Mouse (Mus musculus) forebrain, embryonic 10.5 days (tissue): ENCODE results near the gene Atp6v0b. TPM values are rescaled to one million over a fixed set of nuclear protein-coding genes. Genes with fewer than 3 reads are reported as not detected.

Source experiments
- DNase-seq: peaks from one replicate; pipeline ENCODE4 v3.0.0-alpha.2; 2017; ENCODE audit warnings: low spot score; ENCODE audit errors: extremely low spot score
- H3K27ac ChIP-seq: fragments of 300-500 bp; sonication (generic); 2 replicates; pipeline ENCODE4 v1.5.1; 2016; ENCODE audit warnings: mild to moderate bottlenecking
- H3K27me3 ChIP-seq: fragments of 300-500 bp; sonication (generic); 2 replicates; pipeline ENCODE4 v1.6.1; 2016; ENCODE audit warnings: mild to moderate bottlenecking; ENCODE audit not compliant: poor library complexity, severe bottlenecking
- H3K36me3 ChIP-seq: fragments of 300-500 bp; sonication (generic); replicated peaks from 2 replicates; pipeline ENCODE4 v1.6.1; 2016; ENCODE audit warnings: mild to moderate bottlenecking, moderate library complexity
- H3K4me1 ChIP-seq: fragments of 300-500 bp; sonication (generic); 2 replicates; pipeline ENCODE4 v1.6.1; 2016
- H3K4me3 ChIP-seq: fragments of 300-500 bp; sonication (generic); 2 replicates; pipeline ENCODE4 v1.5.1; 2016; ENCODE audit warnings: mild to moderate bottlenecking, moderate library complexity
- H3K9me3 ChIP-seq: fragments of 300-500 bp; sonication (generic); 2 replicates; pipeline ENCODE4 v1.6.1; 2016; ENCODE audit warnings: mild to moderate bottlenecking, moderate library complexity
- WGBS: fragments of 180-500 bp; shearing (Covaris S2); methylation state at CpG from one replicate; pipeline ENCODE4 v1.1.7; 2016; 5-methylcytosine and 5-hydroxymethylcytosine counted together
- polyA plus RNA-seq: library from polyadenylated mRNA; unstranded; fragments of >200 nt; fragmentation: Nextera tagmentation; extraction: Ambion mirVana; gene quantifications from 2 replicates; pipeline ENCODE4 v1.2.1, GENCODE M21; 2016

Gene Atp6v0b
- polyA plus RNA-seq = 160 and 166 TPM in 2 replicates

DNA sequence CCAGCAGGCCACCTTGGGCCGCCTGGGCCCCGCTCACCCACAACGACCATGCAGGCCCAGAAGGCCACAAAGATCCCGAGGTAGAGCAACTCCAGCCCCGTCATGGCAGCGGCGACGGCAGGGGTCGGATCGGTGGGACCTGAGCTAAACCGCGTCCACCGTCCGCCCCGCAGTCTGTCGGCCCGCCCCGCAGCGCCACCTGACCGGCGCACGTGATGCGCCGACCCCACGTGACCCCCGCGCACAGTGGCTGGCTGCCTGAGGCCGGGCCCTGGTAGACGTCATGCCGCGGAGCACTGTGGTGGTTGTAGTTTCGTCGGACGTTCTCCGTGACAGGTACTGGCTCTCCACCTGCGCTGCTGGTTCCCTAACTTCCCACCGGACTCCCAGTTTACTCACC lies at the start of gene Atp6v0b:
Gene Atp6v0b, minus strand, starts transcription at position 201 of the 400 bp plus-strand sequence.
- Histone ChIP-seq H3K4me1 (peaks cover 61% of the 10 kb centered on the region), H3K4me3 (peak within 1 kb of the TSS; percentile 69), H3K9me3 (no peaks in the 10 kb centered on the region), H3K36me3 (peaks cover 46% of the 10 kb centered on the region), H3K27ac (peak within 1 kb of the TSS; percentile 83), H3K27me3 (no peaks in the 10 kb centered on the region)
- WGBS = under 1% methylated on average over 37 of the region's 37 CpGs
- peak; percentile 94 for DNase-seq

DNA sequence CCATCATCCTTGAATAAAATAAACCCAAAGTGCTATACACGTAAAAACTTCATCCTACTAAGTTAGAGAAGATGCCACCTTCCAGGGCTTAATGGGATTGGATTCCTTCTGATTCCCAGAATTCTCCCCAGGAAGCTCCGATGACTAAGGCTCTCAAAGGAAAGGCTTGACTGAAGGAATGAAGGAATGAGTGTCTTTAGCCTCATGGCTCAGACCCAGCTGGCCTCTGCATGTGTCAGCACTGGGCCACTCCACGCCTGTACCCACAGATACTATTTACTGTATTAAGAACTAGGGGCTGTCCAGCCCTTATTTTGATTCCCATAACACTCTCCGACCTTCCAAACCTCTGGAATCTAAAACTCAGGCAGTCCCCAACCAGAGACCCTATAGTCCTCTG lies 46.9 kb upstream of the Atp6v0b start:
- Histone ChIP-seq H3K9me3 (no peaks in the 10 kb centered on the region), H3K4me3 (no peak overlapping the region), H3K27ac (no peak overlapping the region), H3K27me3 (peaks cover 24% of the 10 kb centered on the region), H3K4me1 (peaks cover 12% of the 10 kb centered on the region), H3K36me3 (peaks cover 21% of the 10 kb centered on the region)
- WGBS = 88% methylated on average over 4 of the region's 4 CpGs
- no peak for DNase-seq

DNA sequence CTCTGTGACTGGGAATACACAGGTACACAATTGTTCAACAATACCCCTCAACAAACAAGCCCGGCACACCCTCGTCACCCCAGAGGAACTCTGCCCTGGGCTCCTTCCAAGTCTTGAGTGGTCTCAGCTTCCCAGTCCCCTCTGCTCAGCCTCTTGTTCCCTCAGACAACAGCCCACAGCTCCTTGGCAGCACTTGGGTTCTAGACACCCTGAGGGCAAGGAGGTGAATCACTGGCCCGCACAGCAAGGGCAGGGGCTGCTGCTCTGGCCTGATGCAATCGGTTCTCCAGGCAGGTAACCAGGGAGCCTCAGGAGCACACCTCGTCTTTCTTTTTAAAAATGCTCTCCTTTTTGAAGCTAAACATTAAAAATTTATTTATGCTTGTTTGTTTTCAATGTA lies 46.1 kb upstream of the Atp6v0b start:
- peaks cover 19% of the 10 kb centered on the region for H3K36me3 ChIP-seq
- DNase-seq = no peak
- H3K4me1 ChIP-seq = peaks cover 20% of the 10 kb centered on the region
- no peak overlapping the region for H3K4me3 ChIP-seq
- no peaks in the 10 kb centered on the region for H3K9me3 ChIP-seq
- H3K27ac ChIP-seq = no peak overlapping the region
- WGBS = 86% methylated on average over 5 of the region's 5 CpGs
- peaks cover 33% of the 10 kb centered on the region for H3K27me3 ChIP-seq

DNA sequence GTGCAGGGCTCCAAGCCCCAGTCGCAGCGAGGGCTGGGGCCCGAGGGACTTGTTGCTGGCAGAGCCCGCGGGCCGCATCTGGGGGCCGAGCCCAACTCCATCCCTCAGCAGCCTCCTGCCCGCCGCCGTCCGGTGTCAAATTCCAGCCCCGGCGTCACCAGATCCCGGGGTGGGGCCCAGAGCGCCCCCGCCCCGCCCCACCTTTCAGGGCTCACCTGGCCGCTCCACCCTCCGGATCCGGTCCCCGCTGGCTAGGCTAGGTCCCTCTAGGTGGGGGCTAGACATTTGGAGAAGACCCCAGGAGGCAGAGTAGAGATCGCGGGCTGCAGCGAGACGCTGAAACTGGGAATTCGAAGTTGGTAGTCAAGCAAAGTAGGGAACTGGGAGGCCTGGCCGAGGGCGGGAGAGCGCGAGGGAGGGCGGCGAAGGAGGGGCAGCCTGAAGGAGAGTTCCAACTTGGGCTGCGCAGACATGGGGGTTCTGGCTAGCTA lies 42.3 kb upstream of the Atp6v0b start, which contains the start of gene Artn:
Gene Artn, minus strand, starts transcription at position 373 of the 491 bp plus-strand sequence.
- peaks cover 40% of the 10 kb centered on the region for H3K4me1 ChIP-seq
- WGBS = 1% methylated on average over 33 of the region's 33 CpGs
- H3K9me3 ChIP-seq = no peaks in the 10 kb centered on the region
- peaks cover 71% of the 10 kb centered on the region for H3K27me3 ChIP-seq
- peak; percentile 63 for DNase-seq
- peak within 1 kb of the TSS; percentile 56; the same call in 1 of the 2 replicates for H3K27ac ChIP-seq
- peak within 1 kb of the TSS; percentile 55 for H3K4me3 ChIP-seq
- H3K36me3 ChIP-seq = peaks cover 11% of the 10 kb centered on the region

DNA sequence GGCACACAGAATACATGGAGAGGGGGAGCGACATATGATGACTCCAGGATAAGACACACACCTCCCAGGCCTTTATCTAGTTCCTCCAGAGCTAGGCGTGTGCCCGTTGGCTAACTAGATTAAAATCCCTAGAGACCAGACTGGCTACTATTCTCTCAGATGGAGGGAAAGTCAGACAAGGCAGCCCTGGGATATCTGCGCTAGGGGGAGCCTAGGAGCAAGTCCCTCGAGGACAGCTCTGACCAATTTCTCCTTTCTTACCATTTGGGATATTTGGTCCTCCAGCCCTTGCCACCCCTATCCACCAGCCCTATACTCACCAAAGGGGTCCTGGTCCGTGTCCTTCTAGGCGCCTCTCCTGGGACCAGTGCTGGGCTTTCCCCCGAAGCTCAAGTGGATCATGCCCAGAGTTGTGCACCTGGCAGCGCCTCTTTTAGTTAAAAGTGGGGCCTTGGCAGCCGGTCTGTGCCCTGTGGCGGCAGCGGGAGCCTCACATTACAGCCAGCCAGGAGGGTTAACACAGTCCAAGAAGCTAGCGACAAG lies 41.6 kb upstream of the Atp6v0b start:
- H3K36me3 ChIP-seq = peaks cover 11% of the 10 kb centered on the region
- no peaks in the 10 kb centered on the region for H3K9me3 ChIP-seq
- H3K4me1 ChIP-seq = peaks cover 40% of the 10 kb centered on the region
- DNase-seq = peak; percentile 61
- 3% methylated on average over 13 of the region's 13 CpGs for WGBS
- H3K27me3 ChIP-seq = peaks cover 78% of the 10 kb centered on the region
- H3K4me3 ChIP-seq = peak overlapping the region; percentile 55
- H3K27ac ChIP-seq = peak overlapping the region; percentile 56; the same call in 1 of the 2 replicates

DNA sequence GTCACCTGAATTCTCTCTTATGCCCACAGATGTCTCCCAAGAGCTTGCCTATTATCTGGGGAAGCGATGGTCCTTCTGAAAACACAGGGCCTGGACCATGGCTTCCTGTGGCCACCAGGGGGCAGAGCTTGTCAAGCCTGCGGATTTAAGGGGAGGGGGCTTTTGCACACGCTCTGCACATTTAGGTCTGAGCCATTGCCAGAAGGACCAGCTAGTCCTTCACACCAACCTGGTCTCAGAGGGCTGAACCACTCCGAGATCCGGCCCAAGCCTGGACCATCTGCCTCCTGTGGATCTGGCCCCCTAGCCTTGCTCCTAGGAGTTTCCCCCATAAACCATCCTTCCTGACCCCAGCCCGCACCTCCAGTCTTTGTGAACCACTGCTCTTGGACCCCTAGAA lies 41.1 kb upstream of the Atp6v0b start:
- Histone ChIP-seq H3K9me3 (no peaks in the 10 kb centered on the region), H3K27ac (no peak overlapping the region), H3K4me3 (peak overlapping the region; percentile 9; the same call in 1 of the 2 replicates), H3K27me3 (peaks cover 83% of the 10 kb centered on the region), H3K36me3 (peaks cover 11% of the 10 kb centered on the region), H3K4me1 (peaks cover 40% of the 10 kb centered on the region)
- WGBS = 15% methylated on average over 6 of the region's 6 CpGs
- DNase-seq = peak; percentile 76

DNA sequence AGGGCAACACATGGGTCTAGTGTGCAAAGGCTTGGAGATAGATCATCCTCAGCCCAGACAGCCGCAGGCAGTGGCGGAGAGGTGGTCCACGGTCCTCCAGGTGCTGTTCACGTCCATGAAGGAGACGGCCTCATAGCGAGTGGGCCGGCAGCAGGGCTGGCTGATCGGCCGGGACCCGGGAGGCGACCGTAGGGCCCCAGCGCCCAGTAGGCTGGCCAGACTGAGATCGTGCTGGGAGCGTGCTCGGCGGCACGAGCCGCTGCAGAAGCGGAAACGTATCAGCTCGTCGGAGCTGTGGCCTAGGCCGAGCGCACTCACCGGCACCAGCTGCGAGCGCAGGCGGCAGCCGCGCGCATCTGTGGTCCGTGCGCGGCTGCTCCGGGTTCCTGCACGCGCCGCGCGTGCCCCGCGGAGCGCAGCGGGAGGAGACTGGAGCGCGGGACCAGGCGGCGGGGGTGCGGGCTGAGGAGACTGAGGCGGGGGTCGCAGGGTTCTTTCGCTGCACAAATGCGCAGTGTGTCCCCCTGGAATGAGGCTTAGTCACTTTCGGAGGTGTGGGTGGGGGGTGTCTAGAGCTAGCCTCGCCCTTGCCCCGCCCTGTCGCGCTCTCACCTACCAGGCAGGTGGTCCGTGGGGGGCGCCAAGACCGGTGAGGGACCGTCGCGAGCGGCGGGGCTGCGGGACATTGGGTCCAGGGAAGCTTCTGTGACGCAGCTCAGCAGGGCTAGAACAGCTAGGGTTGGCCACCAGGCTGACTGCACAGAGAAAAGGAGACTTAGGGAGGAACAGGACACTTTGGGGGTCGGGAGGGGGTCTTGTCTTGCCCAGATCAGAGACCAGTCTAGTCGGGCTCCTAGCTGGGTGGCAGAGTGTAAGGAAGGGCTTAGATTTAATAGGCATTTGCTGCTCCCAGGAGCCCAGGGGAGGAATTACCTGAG lies 39.7 kb upstream of the Atp6v0b start:
- H3K27ac ChIP-seq = peak overlapping the region; percentile 58
- no peaks in the 10 kb centered on the region for H3K9me3 ChIP-seq
- DNase-seq = peak; percentile 38
- H3K4me3 ChIP-seq = peak overlapping the region; percentile 60
- peaks cover 40% of the 10 kb centered on the region for H3K4me1 ChIP-seq
- 0 out of 2 replicates have a peak, but pooled peaks cover 1% of the 10 kb centered on the region for H3K36me3 ChIP-seq
- 1% methylated on average over 71 of the region's 71 CpGs for WGBS
- H3K27me3 ChIP-seq = peaks cover 89% of the 10 kb centered on the region

DNA sequence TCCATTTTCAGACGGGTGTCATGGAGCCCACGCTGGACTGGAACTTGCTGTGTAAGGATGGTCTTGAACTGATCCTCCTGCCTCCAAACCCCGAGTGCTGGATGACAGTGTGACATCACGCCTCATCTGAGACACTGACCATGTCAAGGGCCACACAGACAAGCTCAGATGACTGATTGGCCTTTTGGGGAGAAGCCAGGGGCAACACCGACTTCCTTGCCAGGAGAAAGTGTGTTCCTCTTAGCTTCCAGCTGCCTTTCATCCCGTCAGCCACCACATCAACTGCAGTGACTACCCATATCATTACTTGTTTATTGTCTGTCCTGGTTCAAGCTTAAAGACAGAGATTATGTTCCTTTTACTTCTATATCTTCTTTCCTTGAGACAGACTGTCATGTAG lies 37.8 kb upstream of the Atp6v0b start:
- 63% methylated on average over 5 of the region's 6 CpGs for WGBS
- no peak for DNase-seq
- H3K27me3 ChIP-seq = peaks cover 76% of the 10 kb centered on the region
- no peak overlapping the region for H3K27ac ChIP-seq
- no peaks in the 10 kb centered on the region for H3K9me3 ChIP-seq
- H3K4me3 ChIP-seq = no peak overlapping the region
- H3K36me3 ChIP-seq = no peaks in the 10 kb centered on the region
- peaks cover 37% of the 10 kb centered on the region for H3K4me1 ChIP-seq

DNA sequence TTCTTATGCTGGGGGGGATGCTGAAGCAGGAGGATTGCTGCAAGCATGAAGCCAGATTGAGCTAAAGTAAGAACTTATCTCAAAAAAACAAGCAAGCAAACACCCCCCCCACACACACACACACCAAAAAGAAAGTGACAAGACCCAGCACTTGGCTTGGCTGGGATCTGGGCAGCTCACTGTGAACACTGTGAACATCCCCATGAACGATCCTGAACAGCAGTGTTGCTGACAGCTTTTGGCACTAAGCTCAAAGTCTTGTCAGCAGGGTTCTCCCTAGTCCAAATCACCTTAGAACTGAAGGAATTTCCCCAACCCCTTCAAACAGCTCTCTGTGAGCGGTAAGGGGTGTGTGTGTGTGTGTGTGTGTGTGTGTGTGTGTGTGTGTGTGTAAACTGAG lies 36.3 kb upstream of the Atp6v0b start:
- Histone ChIP-seq H3K9me3 (no peaks in the 10 kb centered on the region), H3K36me3 (no peaks in the 10 kb centered on the region), H3K27me3 (peaks cover 61% of the 10 kb centered on the region), H3K4me1 (peaks cover 22% of the 10 kb centered on the region), H3K27ac (no peak overlapping the region), H3K4me3 (no peak overlapping the region)
- DNase-seq = no peak
- 77% methylated on average over 2 of the region's 2 CpGs for WGBS

DNA sequence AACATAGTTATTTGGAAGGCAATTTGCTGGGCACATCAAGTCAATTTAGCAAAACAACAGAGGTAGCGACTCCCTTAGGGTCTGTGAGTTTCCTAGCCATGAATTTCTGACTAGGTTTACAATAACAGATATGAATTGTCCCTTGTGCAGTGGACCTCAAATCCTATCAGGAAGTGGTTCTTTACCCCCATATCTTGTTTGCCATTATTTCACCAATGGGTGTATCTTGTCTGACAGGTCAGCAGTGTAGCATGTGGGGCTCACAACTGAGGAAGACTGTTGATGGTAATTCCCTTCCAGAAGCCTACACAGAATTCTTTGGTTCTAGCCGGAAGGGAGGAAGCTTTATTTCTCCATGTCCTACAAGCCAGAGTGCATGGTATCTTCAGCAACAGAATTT lies 34.2 kb upstream of the Atp6v0b start:
- H3K4me1 ChIP-seq = peaks cover 2% of the 10 kb centered on the region
- H3K4me3 ChIP-seq = no peak overlapping the region
- WGBS = 91% methylated on average over 2 of the region's 2 CpGs
- H3K9me3 ChIP-seq = no peaks in the 10 kb centered on the region
- no peaks in the 10 kb centered on the region; the same call in 1 of the 2 replicates for H3K36me3 ChIP-seq
- no peak for DNase-seq
- H3K27me3 ChIP-seq = peaks cover 40% of the 10 kb centered on the region
- H3K27ac ChIP-seq = no peak overlapping the region

DNA sequence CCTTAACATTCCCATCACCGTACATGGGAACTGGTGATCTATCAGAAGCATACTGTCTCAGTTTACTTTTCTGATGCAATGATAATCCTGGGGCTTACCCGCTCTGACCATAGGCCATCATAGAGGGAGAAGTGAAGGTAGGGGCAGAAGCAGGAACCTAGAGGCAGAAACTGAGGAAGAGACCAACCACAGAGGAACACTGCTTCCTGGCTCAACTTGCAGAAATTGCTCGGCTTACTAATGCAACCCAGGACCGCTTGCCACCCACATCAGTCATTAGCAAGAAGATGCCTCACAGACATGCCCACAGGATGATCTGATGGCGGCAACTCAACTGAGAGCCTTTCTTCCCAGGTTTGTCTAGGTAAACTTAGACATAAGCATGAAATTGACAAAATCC lies 31.6 kb upstream of the Atp6v0b start:
- Histone ChIP-seq H3K27me3 (peaks cover 15% of the 10 kb centered on the region), H3K36me3 (no peaks in the 10 kb centered on the region; the same call in 1 of the 2 replicates), H3K27ac (no peak overlapping the region), H3K4me1 (peaks cover 20% of the 10 kb centered on the region), H3K9me3 (no peaks in the 10 kb centered on the region), H3K4me3 (no peak overlapping the region)
- WGBS = 92% methylated on average over 5 of the region's 5 CpGs
- no peak for DNase-seq

DNA sequence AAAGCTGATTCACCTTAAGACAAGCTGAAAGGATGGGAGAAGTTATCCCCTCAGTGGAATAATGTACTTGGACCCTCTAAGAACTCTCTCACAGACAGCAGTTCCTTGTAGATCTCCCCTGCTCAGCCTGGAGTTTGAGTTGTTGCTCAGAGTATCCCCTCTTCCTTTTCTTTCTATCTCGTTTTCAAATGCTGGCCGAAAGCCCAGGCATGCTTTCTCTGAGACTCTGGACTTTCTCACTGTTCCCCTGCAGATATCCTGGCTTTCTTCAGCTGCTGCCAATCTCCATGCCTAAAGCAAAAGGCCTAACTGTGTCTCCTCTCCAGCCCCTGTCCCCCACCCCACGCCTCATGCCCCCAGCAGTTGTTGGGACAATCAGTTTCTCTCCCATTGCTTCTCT lies 31.1 kb upstream of the Atp6v0b start:
- H3K4me3 ChIP-seq = no peak overlapping the region
- no peak overlapping the region for H3K27ac ChIP-seq
- H3K36me3 ChIP-seq = no peaks in the 10 kb centered on the region; the same call in 1 of the 2 replicates
- H3K9me3 ChIP-seq = no peaks in the 10 kb centered on the region
- H3K27me3 ChIP-seq = peaks cover 10% of the 10 kb centered on the region
- 89% methylated on average over 3 of the region's 3 CpGs for WGBS
- peaks cover 25% of the 10 kb centered on the region for H3K4me1 ChIP-seq
- no peak for DNase-seq
